Mouse (Mus musculus): ENCODE measurements around the gene Gtf2a1. TPM values are rescaled to one million over a fixed set of nuclear protein-coding genes. Genes with fewer than 3 reads are reported as not detected.

The Gtf2a1 gene
- polyA plus RNA-seq, 1 experiment from 2014 or later, result 46.6 TPM

GRCm38 (mm10) chr12:91511766-91512165 lies 78.5 kb downstream of the Gtf2a1 start:
- no peaks in the 10 kb centered on the region for H3K9me3 ChIP-seq (replicated peaks)
- no peak overlapping the region for H3K4me3 ChIP-seq (replicated peaks)
- H3K36me3 ChIP-seq, result no peaks in the 10 kb centered on the region
- 71% methylated on average over 3 of the region's 3 CpGs for WGBS
- no peaks in the 10 kb centered on the region for H3K4me1 ChIP-seq
- H3K4me2 ChIP-seq, result no peak overlapping the region
- H3K27ac ChIP-seq, result no peak overlapping the region
- ATAC-seq (replicated peaks; ENCODE audit: low FRiP score), result no peak
- no peaks in the 10 kb centered on the region for H3K27me3 ChIP-seq
- H3K9ac ChIP-seq, result no peak overlapping the region

Other genes starting within 250 kb of the Gtf2a1 start
- gene Cep128, start 206.1 kb downstream of the Gtf2a1 start, polyA plus RNA-seq (2015; fragmentation: Nextera tagmentation; extraction: Ambion mirVana), result 8.9 TPM in 2 replicates
- gene Tshr, start 205.9 kb downstream of the Gtf2a1 start, polyA plus RNA-seq (2015; fragmentation: Nextera tagmentation; extraction: Ambion mirVana), result 0.62 and 0.99 TPM in 2 replicates
- 11.2 and 12.4 TPM in 2 replicates for gene Ston2, start 197.9 kb upstream of the Gtf2a1 start, polyA plus RNA-seq (2015; fragmentation: Nextera tagmentation; extraction: Ambion mirVana)

All from kidney, embryonic 15.5 days (tissue).